Mouse (Mus musculus): ENCODE results near the gene Nanos3.

DNA sequence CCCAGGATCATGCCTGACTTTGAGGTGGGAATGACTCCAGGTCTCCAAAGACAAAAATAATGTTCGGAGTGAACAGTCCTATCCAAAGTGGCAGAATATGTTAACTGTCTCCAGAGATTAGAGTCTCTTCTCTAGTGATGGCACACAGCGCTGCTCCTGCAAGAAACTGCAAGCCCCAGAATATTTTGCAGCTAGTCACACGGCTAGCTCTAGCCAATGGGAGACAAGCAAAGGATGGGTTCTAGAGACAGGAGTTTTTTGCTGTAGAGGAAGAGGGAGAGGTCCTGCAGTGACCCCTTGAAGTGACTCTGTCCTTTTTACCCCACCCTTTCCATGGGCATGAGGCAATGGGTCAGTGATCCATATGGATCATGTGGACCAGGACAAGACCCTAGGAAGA lies 47.2 kb downstream of the Nanos3 start:
- TF ChIP-seq POLR2A (IDR thresholded peaks at IDR 0.05; ENCODE audit: borderline replicate concordance, insufficient read depth, low read length) (no peak), CTCF (IDR thresholded peaks at IDR 0.05; ENCODE audit: borderline replicate concordance, insufficient read depth, low read depth, low read length) (no peak)
